Comparison of ENCODE assay signal across 29 mouse cellular contexts in the genomic region with DNA sequence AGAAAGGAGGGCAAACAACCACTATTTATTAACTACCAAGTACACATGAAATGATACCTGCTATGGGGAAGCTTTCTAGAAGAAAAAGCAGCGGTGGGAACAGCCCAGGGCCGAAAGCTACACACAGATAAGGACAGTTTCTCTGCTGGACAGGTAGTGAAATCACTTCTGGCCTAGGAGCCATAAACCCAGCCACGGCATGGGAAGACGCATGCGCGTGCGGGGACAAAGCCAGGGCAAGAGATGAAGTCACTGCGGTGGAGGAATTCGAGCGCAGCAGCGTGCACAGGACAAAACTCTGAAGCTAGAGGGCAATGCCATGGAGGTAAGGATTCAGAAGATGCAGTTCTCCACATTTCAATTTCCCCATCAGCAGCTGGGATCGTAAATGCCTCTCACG. TPM values are rescaled to one million over a fixed set of nuclear protein-coding genes. Genes with fewer than 3 reads are reported as not detected.
DNase-seq lines count a peak whose midpoint lies in the region; ATAC-seq and TF ChIP-seq lines count a peak whose summit lies in the region.
"Had no signal": no experiment of that assay in that cellular context is flagged by ENCODE, and none has a peak within 500 bp of the region (broad histone marks: within the 10 kb centered on the region; RNA-seq: fewer than 3 reads in every experiment).

No protein-coding gene starts in this region.

- no peak overlapping the region for H3K9ac ChIP-seq in limb, embryonic 12.5 days (replicated peaks)
- no peak overlapping the region for H3K9ac ChIP-seq in intestine, embryonic 15.5 days
- no peak overlapping the region for H3K9ac ChIP-seq in neural tube, embryonic 15.5 days (replicated peaks)
- no peak overlapping the region for H3K9ac ChIP-seq in midbrain, postnatal 0 days (replicated peaks; ENCODE audit: low read length, poor library complexity, severe bottlenecking)
- H3K9ac ChIP-seq: embryonic facial prominence, embryonic 15.5 days; hindbrain, embryonic 15.5 days had no signal

- H3K27me3 ChIP-seq in limb, embryonic 12.5 days: no peaks in the 10 kb centered on the region
- H3K27me3 ChIP-seq in limb, embryonic 10.5 days (ENCODE audit: low read depth, poor library complexity, severe bottlenecking): no peaks in the 10 kb centered on the region
- no peaks in the 10 kb centered on the region for H3K27me3 ChIP-seq in intestine, embryonic 15.5 days (replicated peaks)
- no peaks in the 10 kb centered on the region for H3K27me3 ChIP-seq in neural tube, embryonic 15.5 days (replicated peaks)
- no peaks in the 10 kb centered on the region for H3K27me3 ChIP-seq in midbrain, postnatal 0 days (ENCODE audit: insufficient read depth, low read length)
- H3K27me3 ChIP-seq: CH12.LX; embryonic facial prominence, embryonic 15.5 days; hindbrain, embryonic 15.5 days; Patski had no signal

- no peak for DNase-seq in limb, embryonic 10.5 days (ENCODE audit: low spot score)
- peak; percentile 44 for DNase-seq in large intestine, adult 2 months (ENCODE audit: low read depth, low spot score)
- DNase-seq in midbrain, postnatal 0 days (ENCODE audit: low spot score): no peak
- no peak for DNase-seq in gastrocnemius, adult 8-10 months (ENCODE audit: low spot score in 2 of 2)
- DNase-seq: adrenal gland, postnatal 14 days; cerebellum, adult 8-10 months; cerebellum, postnatal 14 days; embryo, embryonic 11 days; gastrocnemius, adult 2 months; gastrocnemius, postnatal 36 days; heart, adult 18-20 months; heart, postnatal 36 days had no signal

- no peak overlapping the region for H3K27ac ChIP-seq in limb, embryonic 12.5 days
- H3K27ac ChIP-seq in limb, embryonic 10.5 days: no peak overlapping the region
- H3K27ac ChIP-seq in intestine, embryonic 15.5 days: peak overlapping the region; percentile 20
- H3K27ac ChIP-seq in neural tube, embryonic 15.5 days (replicated peaks): peak overlapping the region; percentile 15; the same call in 1 of the 2 replicates
- H3K27ac ChIP-seq in midbrain, postnatal 0 days (ENCODE audit: low read depth, low read length): no peak overlapping the region
- H3K27ac ChIP-seq: embryonic facial prominence, embryonic 15.5 days; forebrain, embryonic 10.5 days; gastrocnemius, adult 2 months; hindbrain, embryonic 15.5 days had no signal

- no peaks in the 10 kb centered on the region for H3K9me3 ChIP-seq in limb, embryonic 12.5 days
- H3K9me3 ChIP-seq in limb, embryonic 10.5 days (replicated peaks): no peaks in the 10 kb centered on the region
- H3K9me3 ChIP-seq in intestine, embryonic 15.5 days: no peaks in the 10 kb centered on the region
- H3K9me3 ChIP-seq in neural tube, embryonic 15.5 days (replicated peaks): no peaks in the 10 kb centered on the region
- H3K9me3 ChIP-seq in midbrain, postnatal 0 days (ENCODE audit: low read length): no peaks in the 10 kb centered on the region
- H3K9me3 ChIP-seq: embryonic facial prominence, embryonic 15.5 days; forebrain, embryonic 10.5 days; hindbrain, embryonic 15.5 days had no signal

- no peak overlapping the region for H3K4me2 ChIP-seq in limb, embryonic 12.5 days
- 0 out of 2 replicates have a peak overlapping the region, but pooled peaks have one; percentile 9 for H3K4me2 ChIP-seq in intestine, embryonic 15.5 days (replicated peaks)
- no peak overlapping the region for H3K4me2 ChIP-seq in neural tube, embryonic 15.5 days
- H3K4me2 ChIP-seq in midbrain, postnatal 0 days (ENCODE audit: low read depth, low read length, poor library complexity, severe bottlenecking): no peak overlapping the region
- H3K4me2 ChIP-seq: embryonic facial prominence, embryonic 15.5 days; heart, embryonic 11.5 days; hindbrain, embryonic 15.5 days had no signal

- H3K4me1 ChIP-seq in limb, embryonic 12.5 days (replicated peaks): no peaks in the 10 kb centered on the region
- H3K4me1 ChIP-seq in limb, embryonic 10.5 days: peaks cover 4% of the 10 kb centered on the region; the same call in 1 of the 2 replicates
- peaks cover 7% of the 10 kb centered on the region; the same call in 1 of the 2 replicates for H3K4me1 ChIP-seq in intestine, embryonic 15.5 days (replicated peaks)
- H3K4me1 ChIP-seq in neural tube, embryonic 15.5 days: 0 out of 2 replicates have a peak, but pooled peaks cover 8% of the 10 kb centered on the region
- H3K4me1 ChIP-seq in midbrain, postnatal 0 days (ENCODE audit: insufficient read depth, low read length): no peaks in the 10 kb centered on the region
- H3K4me1 ChIP-seq: embryonic facial prominence, embryonic 15.5 days; hindbrain, embryonic 15.5 days had no signal

- TF ChIP-seq CTCF in midbrain, postnatal 0 days (IDR thresholded peaks at IDR 0.05): no peak

- 70% methylated on average over 13 of the region's 13 CpGs for WGBS in limb, embryonic 12.5 days
- WGBS in limb, embryonic 10.5 days: 93% methylated on average over 13 of the region's 13 CpGs
- 68% methylated on average over 13 of the region's 13 CpGs for WGBS in intestine, embryonic 15.5 days
- 43% methylated on average over 13 of the region's 13 CpGs for WGBS in large intestine, adult 2 months
- WGBS in neural tube, embryonic 15.5 days: 66% methylated on average over 13 of the region's 13 CpGs
- WGBS in midbrain, postnatal 0 days: 93% methylated on average over 13 of the region's 13 CpGs

- no peak overlapping the region for H3K4me3 ChIP-seq in limb, embryonic 12.5 days (replicated peaks)
- H3K4me3 ChIP-seq in limb, embryonic 10.5 days: no peak overlapping the region
- no peak overlapping the region for H3K4me3 ChIP-seq in intestine, embryonic 15.5 days (replicated peaks)
- H3K4me3 ChIP-seq in neural tube, embryonic 15.5 days (replicated peaks): no peak overlapping the region
- no peak overlapping the region for H3K4me3 ChIP-seq in midbrain, postnatal 0 days (ENCODE audit: low read depth, low read length)
- H3K4me3 ChIP-seq: embryonic facial prominence, embryonic 15.5 days; erythroblast, embryonic 14.5 days; forebrain, embryonic 10.5 days; gastrocnemius, adult 2 months; hindbrain, embryonic 15.5 days had no signal

- ATAC-seq in limb, embryonic 12.5 days (ENCODE audit: insufficient number of reproducible peaks, insufficient read depth, low FRiP score, low TSS enrichment, low read depth): 0 out of 2 replicates have a peak, but pooled peaks have one; percentile 26
- peak; percentile 87 for ATAC-seq in intestine, embryonic 15.5 days
- peak; percentile 73 for ATAC-seq in neural tube, embryonic 15.5 days (ENCODE audit: low FRiP score)
- ATAC-seq in midbrain, postnatal 0 days (ENCODE audit: low FRiP score): no peak
- ATAC-seq: activated CD4-positive, CD25-positive, alpha-beta regulatory T cell, adult 4 months; forebrain, embryonic 14.5 days; Patski had no signal

- H3K36me3 ChIP-seq in limb, embryonic 12.5 days: peaks cover 8% of the 10 kb centered on the region; the same call in 1 of the 2 replicates
- H3K36me3 ChIP-seq in limb, embryonic 10.5 days: no peaks in the 10 kb centered on the region
- H3K36me3 ChIP-seq in intestine, embryonic 15.5 days: no peaks in the 10 kb centered on the region
- H3K36me3 ChIP-seq in neural tube, embryonic 15.5 days: peaks cover 10% of the 10 kb centered on the region
- peaks cover 4% of the 10 kb centered on the region; the same call in 1 of the 2 replicates for H3K36me3 ChIP-seq in midbrain, postnatal 0 days (ENCODE audit: insufficient read depth, low read length)

RNA-seq across cellular contexts. Expression of a gene that starts 34.4 kb away (rescaled TPM):
- polyA plus RNA-seq in limb, embryonic 12.5 days (2016; fragmentation: Nextera tagmentation; extraction: Ambion mirVana): not detected in 2 replicates
- not detected in 2 replicates for polyA plus RNA-seq in limb, embryonic 10.5 days (2016; fragmentation: Nextera tagmentation; extraction: Ambion mirVana)
- not detected in 2 replicates for polyA plus RNA-seq in intestine, embryonic 15.5 days (2015; fragmentation: Nextera tagmentation; extraction: Ambion mirVana)
- polyA plus RNA-seq in large intestine, adult 2 months (2012; rRNA removed): not detected in 2 replicates
- not detected in 2 replicates for polyA plus RNA-seq in neural tube, embryonic 15.5 days (2015; fragmentation: Nextera tagmentation; extraction: Ambion mirVana)
- not detected in 2 replicates for total RNA-seq in midbrain, postnatal 0 days (2014; rRNA removed)
- polyA plus RNA-seq in midbrain, postnatal 0 days (2015; fragmentation: Nextera tagmentation; extraction: Ambion mirVana): not detected in 2 replicates
- total RNA-seq in gastrocnemius, adult 8-10 months (2022): not detected
- total RNA-seq: adrenal gland, adult 18-20 months; adrenal gland, postnatal 14 days; CH12.LX; common myeloid progenitor, adult 5-6 weeks; gastrocnemius, adult 2 months; gastrocnemius, postnatal 36 days; heart, adult 18-20 months; heart, postnatal 36 days had no signal
- polyA plus RNA-seq: activated CD4-positive, CD25-positive, alpha-beta regulatory T cell, adult 4 months; embryonic facial prominence, embryonic 11.5 days; embryonic facial prominence, embryonic 15.5 days; erythroblast, embryonic 14.5 days; forebrain, embryonic 10.5 days; forebrain, embryonic 14.5 days; heart, embryonic 11.5 days; heart, postnatal 0 days; hindbrain, embryonic 11.5 days; hindbrain, embryonic 15.5 days; Patski had no signal

Comparison
In these comparisons a context has a peak if more than half of its experiments do, and no peak if none do; other contexts are left out.
1. H3K27ac ChIP-seq: peak in intestine, embryonic 15.5 days (single experiment) and neural tube, embryonic 15.5 days (single experiment); none in limb, embryonic 12.5 days (single experiment), limb, embryonic 10.5 days (single experiment) and midbrain, postnatal 0 days (single experiment).